Mouse (Mus musculus) CH12.LX (cell line): ENCODE data around the gene Copa.

ENCODE experiments used
- CTCF ChIP-seq, 2 experiments: IDR thresholded peaks in 1 of 2; conservative IDR thresholded peaks in 1 of 2; 2 replicates each; pipeline ENCODE4 v1.5.1; 2011 to 2012; ENCODE audit warnings: low read depth in 2 of 2, low read length in 2 of 2, improper control_type of control experiment in 1 of 2, inconsistent platforms in 1 of 2, mild to moderate bottlenecking in 1 of 2, moderate library complexity in 1 of 2
- EP300 ChIP-seq: IDR thresholded peaks from 2 replicates; pipeline ENCODE4 v1.6.1; 2011; ENCODE audit warnings: low read length, improper control_type of control experiment
- JUND ChIP-seq: conservative IDR thresholded peaks from 2 replicates; pipeline ENCODE4 v1.6.1; 2011; ENCODE audit warnings: low read depth, low read length, improper control_type of control experiment
- MAFK ChIP-seq: IDR thresholded peaks from 2 replicates; pipeline ENCODE4 v1.6.1; 2011; ENCODE audit warnings: low read length, improper control_type of control experiment; ENCODE audit not compliant: insufficient replicate concordance
- MAX ChIP-seq: IDR thresholded peaks from 2 replicates; pipeline ENCODE4 v1.6.1; 2011; ENCODE audit warnings: low read length, improper control_type of control experiment
- NELFE ChIP-seq: IDR thresholded peaks from 2 replicates; pipeline ENCODE4 v1.6.1; 2011; ENCODE audit warnings: low read depth, low read length, improper control_type of control experiment
- POLR2A ChIP-seq: IDR thresholded peaks from 2 replicates; pipeline ENCODE4 v1.6.1; 2011; ENCODE audit warnings: low read depth, mild to moderate bottlenecking, improper control_type of control experiment, low read length
- POLR2AphosphoS2 ChIP-seq: IDR thresholded peaks from 2 replicates; pipeline ENCODE4 v1.6.1; 2011; ENCODE audit warnings: low read depth, low read length, improper control_type of control experiment
- RCOR1 ChIP-seq: conservative IDR thresholded peaks from 2 replicates; pipeline ENCODE4 v1.6.1; 2012; ENCODE audit warnings: low read depth, mild to moderate bottlenecking, inconsistent platforms, low read length, improper control_type of control experiment
- ZNF384 ChIP-seq: IDR thresholded peaks from 2 replicates; pipeline ENCODE4 v1.6.1; 2012; ENCODE audit warnings: low read depth, low read length, improper control_type of control experiment, inconsistent platforms

DNA sequence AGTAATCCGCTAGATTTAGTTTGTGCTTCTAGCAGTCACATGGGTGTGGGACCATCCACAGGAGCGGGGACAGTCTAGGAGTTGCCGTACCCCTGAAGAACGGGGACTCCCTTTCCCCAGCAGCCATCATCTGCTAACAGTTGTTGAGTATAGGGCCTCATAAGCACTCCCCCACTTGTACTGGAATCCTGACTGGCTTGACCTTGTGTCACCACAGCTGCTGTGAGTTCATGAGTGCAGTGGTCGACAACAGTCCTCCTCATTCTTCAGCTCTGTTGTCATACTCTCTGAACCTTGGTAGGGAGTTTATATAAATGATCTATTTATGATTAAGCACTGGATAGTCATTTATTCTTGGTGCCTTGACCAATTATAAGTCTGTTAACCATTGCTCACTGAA is 87.5 kb downstream of the Copa start:
- TF ChIP-seq MAX: no peak
- no peak for TF ChIP-seq POLR2A
- TF ChIP-seq NELFE: no peak
- TF ChIP-seq MAFK: no peak
- TF ChIP-seq CTCF (conservative IDR thresholded peaks at IDR 0.05 in 1 of 2, IDR thresholded peaks at IDR 0.05 in 1 of 2; ENCODE audit: low read depth in 2 of 2, low read length in 2 of 2): no peak
- TF ChIP-seq POLR2AphosphoS2: no peak
- TF ChIP-seq ZNF384: no peak
- no peak for TF ChIP-seq RCOR1
- TF ChIP-seq JUND: no peak
- no peak for TF ChIP-seq EP300
